Mouse (Mus musculus) CH12F3 (cell line): ENCODE data around the gene Gm20388.

ENCODE experiments used
- in situ Hi-C: fragments of 300-500 bp; cut with MboI; formaldehyde crosslinking; loops from 2 replicates; pipeline ENCODE4 v1.14.3; 2020; ENCODE audit warnings: low sequenced_read_pairs

Gm20388 gene

DNA sequence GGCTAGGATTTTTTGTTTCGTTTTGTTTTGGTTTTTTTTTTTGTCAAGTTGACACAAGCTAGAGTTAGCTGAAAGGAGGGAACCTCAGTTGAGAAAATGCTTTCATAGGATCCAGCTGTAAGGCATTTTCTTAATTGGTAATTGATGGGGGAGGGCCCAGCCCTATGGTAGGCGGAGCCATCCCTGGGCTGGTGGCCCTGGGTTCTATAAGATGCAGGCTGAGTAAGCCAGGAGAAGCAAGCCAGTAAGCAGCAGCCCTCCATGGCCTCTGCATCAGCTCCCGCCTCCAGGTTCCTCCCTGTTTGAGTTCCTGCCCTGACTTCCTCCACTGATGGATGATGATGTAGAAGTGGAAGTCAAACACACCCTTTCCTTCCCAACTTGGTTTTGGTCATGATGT, 3869.8 kb downstream of the Gm20388 start:
- in situ Hi-C loops: no loop called here

DNA sequence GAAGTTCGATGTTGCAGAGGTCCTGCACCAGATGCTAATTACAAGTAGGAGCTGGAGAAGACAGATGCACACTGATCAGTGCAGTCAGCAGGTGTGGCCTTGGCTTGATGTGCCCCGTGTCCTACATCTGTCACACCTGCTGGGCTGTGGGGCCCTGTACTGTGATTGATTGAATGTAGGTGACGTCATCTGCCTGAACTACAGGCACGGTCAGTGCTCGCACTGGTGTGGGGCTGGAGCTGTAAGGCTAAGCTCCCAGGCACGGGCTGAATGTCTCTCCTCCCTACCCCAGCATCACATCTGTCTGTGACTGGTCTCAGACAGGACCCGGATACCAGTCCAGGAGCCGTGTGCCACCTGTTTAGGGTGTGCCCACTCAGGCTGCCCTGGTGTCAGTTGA, 3870.6 kb downstream of the Gm20388 start:
- in situ Hi-C loops: no loop called here

DNA sequence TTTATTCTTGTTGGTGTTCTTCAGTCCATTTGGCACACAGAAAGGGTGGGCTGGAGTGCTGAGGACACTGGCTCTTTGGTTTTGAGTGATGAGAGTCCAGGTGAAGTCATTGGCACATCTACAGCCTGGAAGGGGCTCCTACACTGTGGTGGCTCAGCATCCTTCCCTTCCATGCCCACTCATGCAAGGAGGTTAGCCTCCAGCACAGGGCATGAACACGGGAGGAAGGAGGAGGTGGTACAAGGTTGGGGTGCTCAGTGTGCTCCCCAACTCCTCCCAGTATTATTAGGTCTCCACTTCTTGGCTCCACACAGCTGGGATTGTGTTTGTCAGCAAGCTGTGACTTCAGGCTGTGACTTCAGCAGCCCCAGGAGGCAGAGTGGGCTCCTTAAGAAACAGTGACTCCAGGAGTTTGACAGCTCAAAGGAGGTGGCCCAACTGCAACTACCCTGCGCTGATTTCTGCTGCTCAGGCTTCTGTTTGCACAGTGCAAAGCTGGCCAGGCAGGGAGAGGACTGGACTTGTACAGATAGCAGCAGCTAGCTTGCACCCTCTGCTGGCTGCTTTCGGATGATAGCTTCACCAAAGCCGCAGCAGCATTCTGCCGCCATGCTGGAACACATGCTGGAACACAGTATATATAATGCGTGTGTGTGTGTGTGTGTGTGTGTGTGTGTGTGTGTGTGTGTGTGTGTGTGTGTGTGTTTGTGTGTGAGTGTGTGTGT, 3873.0 kb downstream of the Gm20388 start:
- in situ Hi-C loops: no loop called here

DNA sequence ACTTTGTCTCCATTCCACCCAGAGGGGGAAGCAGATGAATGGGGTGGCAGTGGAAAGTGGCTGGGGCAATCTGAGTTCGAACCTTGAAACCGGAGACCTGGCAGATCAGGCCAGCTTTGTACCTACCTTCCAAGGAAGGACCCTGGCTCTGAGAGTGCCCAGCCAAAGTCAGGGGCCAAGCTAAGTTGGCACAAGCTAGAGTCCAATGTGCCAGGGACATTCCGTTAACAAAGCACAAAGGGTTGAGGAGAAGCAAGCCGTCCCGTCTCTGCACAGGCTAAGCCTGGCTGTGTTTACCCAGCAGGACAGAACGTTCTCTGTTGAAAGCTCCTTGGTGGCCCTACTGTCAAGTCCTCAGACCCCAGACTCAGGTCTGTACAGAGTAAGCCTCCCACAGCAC, 3875.5 kb downstream of the Gm20388 start:
- in situ Hi-C loops: no loop called here

DNA sequence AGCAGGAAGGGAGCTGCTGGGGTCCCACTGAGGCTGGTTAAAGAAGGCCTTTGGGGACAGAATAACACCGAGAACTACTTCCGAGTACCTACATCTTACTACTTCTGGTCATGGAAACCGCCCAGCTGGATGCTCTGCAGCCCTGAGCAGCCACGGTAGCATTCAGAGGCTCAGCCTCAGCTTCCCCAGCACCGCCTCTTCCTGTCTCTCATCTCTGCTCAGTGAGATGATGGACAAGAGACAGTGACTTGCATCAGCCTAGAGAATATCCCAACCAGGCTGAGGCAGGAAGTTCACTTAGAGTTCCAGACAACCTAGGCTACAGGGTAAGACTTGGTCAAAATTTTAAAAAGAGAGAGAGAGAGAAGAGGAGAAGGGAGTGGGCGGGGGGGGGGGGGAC, 3876.0 kb downstream of the Gm20388 start:
- in situ Hi-C loops: no loop called here

DNA sequence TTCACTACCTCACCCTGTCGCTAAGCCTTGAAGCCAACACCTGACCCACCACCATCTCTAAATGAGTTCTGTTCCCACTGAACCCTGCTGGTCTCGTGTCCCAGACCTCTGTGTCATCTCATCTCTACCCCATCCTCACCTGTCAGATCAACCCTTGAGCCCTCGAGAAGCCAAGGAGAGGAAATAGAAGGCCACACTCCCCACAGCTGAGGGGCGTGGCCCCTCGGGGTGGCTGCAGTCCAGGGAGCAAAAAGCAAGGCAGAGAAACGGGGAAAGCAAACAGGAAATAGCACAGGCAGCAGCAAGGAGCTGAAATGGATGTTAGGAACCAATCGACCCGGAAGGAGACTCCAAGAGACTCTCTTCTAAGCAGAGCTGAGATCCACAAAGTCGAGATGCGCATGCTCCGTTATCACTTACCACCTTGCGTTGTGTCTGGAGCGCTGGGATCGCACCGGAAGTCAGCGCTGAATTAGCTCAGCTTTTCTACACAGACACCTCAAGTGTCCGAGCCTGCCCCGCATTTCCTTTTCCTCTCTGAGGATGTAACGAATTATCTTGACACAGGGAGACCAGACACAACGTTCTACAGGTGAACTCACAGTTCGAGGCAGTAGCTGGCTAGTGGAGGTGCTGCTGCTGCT, 3876.7 kb downstream of the Gm20388 start:
- in situ Hi-C loops: no loop called here

DNA sequence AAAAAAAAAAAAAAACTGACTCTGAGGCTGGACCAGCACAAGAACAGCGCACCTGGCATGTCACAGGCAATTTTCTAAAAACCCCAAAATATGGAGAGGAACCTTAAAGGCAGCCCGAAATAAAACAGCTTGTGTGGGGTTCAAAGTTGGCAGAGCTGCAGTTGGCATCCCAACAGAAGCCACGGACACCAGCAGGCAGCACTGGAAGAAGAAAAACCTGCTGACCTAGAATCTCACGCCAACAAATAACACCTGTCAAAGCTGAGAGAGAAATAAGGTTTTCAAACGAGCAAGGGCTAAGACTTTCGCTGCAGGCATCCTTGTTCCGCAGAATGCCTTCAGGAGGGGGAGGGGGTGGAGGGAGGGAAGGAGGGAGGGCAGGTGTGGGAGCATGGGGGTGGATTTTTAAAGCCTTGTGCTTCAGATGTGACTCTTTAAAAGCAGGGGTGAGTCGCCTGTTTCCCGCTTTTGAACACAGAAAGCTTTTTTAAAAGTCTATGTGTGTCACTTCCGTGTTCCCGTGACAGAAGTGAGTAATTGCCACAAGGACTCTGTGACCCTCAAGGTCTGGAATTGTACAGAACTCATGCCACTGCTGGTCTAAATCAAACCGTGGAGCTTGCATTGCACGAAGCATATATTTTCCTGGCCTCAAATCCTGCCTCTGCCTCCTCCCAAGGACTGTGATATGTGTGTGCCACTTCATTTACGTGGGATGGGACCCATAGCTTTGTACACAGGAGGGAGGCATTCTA, 3878.0 kb downstream of the Gm20388 start:
- in situ Hi-C loops: no loop called here

DNA sequence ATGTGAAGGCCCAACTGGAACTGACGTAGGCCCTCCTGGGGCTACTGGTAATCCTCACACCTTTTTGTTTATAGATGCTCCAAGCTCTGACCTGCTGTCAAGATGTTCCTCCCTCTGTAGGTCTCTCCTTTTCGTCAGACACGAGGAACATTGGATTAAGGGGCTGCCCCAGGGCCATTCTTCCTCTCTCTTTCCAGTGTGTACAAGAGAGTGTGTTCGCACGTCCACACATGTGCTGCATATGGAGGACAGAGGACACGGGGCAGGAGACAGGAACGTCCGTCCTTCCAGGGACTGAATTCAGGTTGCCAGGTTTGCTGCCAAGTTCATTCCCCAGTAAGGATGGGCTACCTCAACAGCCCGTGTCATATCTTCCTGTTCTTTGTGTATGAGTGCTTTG, 3878.8 kb downstream of the Gm20388 start:
- in situ Hi-C loops: no loop called here

DNA sequence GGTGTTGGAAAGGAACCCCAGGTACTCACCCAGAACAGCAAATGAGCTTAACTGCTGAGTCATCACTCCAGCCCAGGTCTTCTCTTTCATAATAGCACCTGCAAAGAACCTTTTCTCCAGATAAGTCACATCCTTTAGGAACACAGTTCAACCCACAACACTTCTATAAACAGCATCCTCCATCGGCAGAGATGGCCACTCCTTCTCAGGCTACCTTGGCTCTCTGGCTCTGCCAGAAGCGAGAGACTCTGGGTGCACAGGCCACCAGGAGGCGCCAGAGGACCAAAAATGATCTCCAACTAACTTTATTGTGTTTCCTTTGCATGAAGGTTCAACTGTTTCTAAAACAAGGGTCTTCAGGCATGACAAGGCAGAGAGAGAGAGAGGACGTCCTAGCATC, 3879.3 kb downstream of the Gm20388 start:
- in situ Hi-C loops: no loop called here

DNA sequence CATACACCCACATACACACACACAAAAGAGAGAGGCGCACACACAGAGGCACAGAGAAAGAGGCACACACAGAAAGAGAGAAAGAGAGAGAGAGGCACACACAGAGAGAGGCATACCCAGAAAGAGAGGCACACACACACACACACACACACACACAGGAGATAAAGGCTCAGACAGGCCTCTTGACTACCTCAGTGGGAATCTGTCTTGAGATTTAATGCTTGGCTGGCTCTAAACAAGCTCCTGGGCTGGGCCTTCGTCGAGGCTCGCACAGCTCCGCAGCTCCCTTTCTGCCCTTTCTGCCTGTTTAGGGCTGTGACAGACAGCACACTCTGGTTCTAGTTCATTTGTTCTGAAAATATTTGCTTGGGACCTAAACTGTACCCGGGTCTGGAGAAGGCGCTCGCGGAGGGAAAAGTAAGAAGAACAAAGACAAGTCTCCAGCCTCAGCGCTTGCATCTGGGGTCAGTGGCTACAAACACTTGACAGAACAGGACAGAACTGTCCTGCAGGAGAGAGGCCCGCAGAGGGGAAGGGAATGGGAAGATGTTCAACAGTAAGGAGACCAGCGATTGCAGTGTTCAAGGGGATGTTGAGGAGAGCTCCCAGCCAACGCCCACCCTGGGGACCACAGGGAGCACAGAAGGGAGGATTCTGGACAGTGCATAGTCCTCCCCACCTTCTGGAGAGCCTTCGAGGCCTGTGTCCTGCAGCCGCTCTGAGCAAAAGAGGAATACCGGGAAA, 3880.6 kb downstream of the Gm20388 start:
- in situ Hi-C loops: no loop called here

DNA sequence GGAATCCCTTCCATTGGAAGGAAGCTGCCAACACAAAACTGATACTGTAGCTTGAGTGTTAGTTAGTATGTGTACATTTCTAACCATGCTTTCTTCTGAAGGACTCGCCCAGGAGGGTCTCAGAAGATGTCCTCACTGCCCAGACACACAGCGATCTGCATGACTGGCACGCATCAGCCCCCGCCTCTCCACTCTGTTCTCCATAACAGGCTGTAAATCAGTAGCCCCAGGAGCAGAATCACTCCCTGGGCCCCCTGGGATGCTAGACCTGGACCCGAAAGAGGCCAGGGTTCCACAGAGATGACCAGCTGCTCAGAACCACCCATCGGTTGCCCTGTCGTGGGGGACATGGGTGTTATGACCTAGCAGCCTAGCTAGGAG, 3881.2 kb downstream of the Gm20388 start:
- in situ Hi-C loops: no loop called here

DNA sequence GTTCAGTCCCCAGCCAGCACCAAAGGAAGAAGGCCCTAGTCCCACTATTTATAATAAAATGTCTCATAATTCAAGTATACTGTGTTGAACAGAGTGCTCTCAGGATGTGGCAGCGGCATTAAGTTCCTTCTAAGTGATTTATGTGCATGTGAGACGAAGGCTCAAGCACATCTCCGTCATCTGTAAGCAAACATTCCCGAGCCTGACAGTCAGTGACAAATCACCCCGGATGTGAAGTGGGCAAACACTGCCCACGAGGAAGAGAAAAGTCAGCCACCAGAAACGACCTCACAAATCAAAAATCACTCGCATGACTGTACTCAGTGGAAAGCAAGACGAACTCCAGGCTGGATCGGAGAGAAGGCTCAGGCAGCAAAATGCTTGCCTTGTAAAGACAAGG, 3883.3 kb downstream of the Gm20388 start:
- in situ Hi-C loops: no loop called here

DNA sequence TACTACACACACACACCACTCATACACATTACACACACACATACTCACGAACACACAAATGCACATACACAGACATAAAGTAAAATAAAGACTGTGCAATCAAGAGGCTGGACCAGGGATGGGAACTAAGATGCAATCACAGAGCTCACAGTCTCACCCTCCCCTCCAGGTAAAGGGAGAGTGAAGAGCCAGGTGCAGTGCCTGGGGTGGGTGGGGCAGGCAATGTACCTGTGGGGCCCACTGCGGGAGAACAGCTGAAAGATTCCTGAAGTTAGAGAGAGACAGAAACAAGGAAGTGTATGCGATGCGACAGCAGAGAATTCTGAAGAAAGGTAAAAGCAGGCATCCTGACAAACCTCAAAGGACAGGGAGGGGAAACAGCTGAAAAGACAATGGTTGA, 3884.1 kb downstream of the Gm20388 start:
- in situ Hi-C loops: no loop called here

DNA sequence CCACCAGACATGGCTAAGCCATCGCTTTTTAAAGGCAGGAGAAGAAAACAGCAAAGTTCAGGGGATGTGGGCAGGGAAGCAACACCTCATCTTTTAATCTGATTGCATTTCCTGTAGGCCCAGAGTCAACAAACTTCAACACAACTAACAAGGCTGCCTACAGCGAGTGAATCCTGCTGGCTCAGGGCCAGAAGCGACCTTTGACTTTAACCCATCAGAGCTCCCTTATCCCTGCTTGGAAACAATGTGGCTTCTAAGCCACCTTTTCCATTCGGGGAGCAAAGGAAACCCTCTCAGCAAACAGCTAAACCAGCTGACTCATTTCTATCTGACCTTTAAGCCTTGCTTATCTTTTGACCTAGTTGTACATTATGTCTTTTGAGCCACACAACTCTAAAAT, 3886.1 kb downstream of the Gm20388 start:
- in situ Hi-C loops: no loop called here

DNA sequence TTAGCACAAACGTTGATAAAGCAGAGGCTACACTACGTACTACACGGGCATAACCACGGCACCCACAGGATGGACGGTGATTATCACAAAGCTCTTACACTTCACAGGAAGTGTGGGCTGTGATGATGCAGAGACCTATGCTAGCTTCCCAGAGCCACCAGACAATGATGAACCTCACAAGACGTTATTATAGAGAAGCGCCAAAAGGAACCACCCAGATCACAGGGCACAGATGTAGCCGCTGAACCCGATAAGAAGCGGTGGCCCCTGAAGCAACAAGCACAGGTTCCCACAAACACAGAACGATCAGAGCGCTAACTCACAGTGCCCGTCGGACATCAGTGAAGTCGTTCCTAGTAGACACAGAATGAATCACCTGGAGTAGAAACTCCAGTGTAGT, 3887.3 kb downstream of the Gm20388 start:
- in situ Hi-C loops: no loop called here

DNA sequence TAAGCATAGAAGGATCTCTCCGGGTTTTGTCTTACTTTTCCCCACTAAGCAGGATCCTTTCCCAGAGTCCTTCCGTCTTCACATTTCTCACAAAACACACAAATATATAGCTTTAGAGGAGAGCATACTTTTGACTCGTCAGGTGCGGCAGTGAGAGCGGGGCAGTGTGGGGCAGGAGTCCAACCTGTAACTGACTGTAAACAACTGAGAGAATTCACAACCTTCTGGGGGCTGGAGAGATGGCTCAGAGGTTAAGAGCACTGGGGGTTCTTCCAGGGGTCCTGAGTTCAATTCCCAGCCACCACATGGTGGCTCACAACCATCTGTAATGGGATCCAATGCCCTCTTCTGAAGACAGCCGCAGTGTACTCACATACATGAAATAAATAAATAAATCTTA, 3888.8 kb downstream of the Gm20388 start:
- in situ Hi-C loops: no loop called here

DNA sequence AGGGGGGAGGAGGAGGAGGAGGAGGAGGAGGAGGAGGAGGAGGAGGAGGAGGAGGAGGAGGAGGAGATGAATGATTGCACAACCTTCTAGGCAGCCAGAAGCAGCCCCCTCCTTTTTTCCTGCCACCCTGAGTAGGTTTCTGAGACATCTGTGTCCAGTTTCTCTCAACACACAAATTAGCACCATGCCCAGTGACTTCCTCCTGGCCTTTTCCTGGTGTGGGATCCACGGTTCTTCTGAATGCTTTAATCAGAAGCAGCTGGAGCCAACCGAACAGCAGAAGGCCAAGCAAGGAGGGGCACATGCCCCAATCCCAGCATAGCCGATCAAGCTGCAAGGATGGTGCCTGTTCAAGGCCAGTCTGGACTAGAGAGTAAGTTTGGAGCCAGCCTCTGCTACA, 3889.2 kb downstream of the Gm20388 start:
- in situ Hi-C loops: no loop called here

DNA sequence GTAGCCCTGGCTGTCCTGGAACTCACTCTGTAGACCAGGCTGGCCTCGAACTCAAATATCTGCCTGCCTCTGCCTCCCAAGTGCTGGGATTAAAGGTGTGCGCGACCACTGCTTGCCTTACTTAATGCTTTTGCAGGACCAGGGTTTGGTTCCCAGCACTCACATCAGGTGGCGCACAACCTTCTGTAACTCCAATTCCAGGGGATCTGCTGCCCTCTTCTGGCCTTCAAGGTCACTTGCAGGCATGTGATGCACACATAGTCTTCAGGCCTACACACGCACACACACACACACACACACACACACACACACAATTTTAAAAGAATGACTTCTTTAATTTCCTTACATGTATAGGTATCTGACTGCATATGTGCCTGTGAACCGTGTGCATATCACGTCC, 3890.2 kb downstream of the Gm20388 start:
- in situ Hi-C loops: no loop called here

DNA sequence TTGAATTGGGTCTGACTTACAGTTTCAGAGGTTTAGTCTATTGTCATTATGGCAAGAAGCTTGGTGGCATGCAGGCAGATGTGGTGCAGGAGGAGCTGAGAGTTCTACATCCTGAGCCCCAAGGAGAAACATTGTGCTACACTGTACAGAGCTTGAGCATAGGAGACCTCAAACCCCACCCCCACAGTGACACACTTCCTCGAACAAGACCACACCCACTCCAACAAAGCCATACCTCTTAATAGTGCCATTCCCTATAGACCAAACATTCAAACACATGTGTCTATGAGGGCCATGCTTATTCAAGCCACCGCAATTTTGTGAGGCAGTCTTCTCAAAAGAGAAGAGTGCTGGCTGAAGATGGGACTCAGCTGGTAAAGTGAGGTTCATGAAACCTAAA, 3890.9 kb downstream of the Gm20388 start:
- in situ Hi-C loops: no loop called here

DNA sequence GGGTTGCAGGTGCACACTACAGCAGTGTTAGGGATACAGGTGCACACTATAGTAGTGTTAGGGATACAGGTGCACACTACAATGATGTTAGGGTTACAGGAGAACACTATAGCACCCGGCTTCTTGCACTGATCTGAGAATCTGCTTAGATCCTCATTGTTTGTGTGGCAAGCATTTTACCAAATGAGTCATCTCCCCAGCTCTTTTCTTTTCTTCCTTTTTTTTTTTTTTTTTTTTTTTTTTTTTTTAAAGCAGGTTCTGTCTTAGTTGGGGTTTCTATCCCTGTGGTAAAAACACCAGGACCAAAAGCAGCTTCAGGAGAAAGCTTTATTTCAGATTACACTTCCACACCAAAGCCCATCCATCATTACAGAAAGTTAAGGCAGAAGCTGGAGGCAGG, 3893.0 kb downstream of the Gm20388 start:
- in situ Hi-C loops: no loop called here

DNA sequence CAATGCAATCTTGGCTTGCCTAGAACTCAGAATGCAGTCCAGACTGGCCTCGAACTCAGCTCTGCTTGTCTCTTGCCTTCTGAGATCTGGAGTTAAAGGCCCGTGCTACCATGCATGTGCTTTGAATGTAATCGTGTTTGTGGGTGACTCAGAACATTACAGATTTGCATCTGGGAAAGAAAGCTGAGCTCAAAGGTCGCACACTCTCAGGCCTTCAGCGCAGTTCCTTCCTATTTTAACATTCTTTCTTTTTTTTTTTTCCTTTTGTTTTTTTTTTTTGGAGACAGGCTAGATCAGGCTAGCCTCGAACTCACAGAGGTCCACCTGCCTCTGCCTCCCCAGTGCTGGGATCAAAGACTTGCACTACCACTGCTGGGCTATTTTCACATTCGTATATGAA, 3893.9 kb downstream of the Gm20388 start:
- in situ Hi-C loops: no loop called here
